Mouse (Mus musculus) layer of hippocampus, postnatal 14 days (tissue): ENCODE data around the gene Gm8764. TPM values are rescaled to one million over a fixed set of nuclear protein-coding genes. Genes with fewer than 3 reads are reported as not detected.
"Not testable (repeated sequence)": the region's sequence is repeated elsewhere in the genome, so short reads cannot be mapped to it uniquely, and the experiment has no call there.

Experiments
- DNase-seq, 2 experiments: peaks; one replicate each; pipeline ENCODE4 v3.0.0; 2021 to 2022; ENCODE audit warnings: low spot score in 2 of 2, mixed read lengths in 1 of 2
- long read RNA-seq, 2 experiments: library from polyadenylated mRNA; stranded (forward); transcript quantifications; one replicate each; pipeline ENCODE4 v2.0.0; 2021
- total RNA-seq, 2 experiments: library from RNA; stranded (reverse); gene quantifications; 2 replicates each; pipeline ENCODE4 v1.2.3; 2021

Gm8764 gene
- not detected for total RNA-seq
- long read RNA-seq, experiment 1, result 0 reads
- long read RNA-seq, experiment 2, result 0 reads

DNA sequence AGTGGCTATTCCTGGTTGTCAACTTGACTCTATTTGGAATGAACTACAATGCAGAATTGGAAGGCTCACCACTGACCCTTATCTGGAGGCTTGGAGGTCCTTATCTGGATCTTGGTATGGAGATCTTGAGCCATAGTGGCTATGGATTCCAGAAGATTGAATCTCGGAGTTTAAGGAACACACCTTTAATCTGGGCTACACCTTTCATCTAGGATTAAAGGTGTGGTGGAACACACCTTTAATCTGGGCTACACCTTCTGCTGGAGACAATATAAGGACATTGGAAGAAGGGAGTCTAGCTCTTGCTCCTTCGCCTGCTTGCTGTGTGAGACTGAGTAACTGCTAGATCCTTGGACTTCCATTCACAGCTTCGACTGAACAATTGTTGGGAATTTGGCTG, at the start of gene Gm8764:
Gene Gm8764, plus strand, starts transcription at position 301 of the 400 bp plus-strand sequence.
- not testable (repeated sequence) for DNase-seq

- DNase-seq, result no peak
Measured at GRCm38 (mm10) chr10:104110044-104110443, 49.8 kb upstream of the Gm8764 start.

GRCm38 (mm10) chr10:104118312-104118711, 41.5 kb upstream of the Gm8764 start:
- no peak for DNase-seq

- DNase-seq, result not testable (repeated sequence)
Measured at GRCm38 (mm10) chr10:104142687-104143086, 17.1 kb upstream of the Gm8764 start, which contains the start of gene Gm21293. Gm21293 (plus strand) TSS chr10:104142987.

DNA sequence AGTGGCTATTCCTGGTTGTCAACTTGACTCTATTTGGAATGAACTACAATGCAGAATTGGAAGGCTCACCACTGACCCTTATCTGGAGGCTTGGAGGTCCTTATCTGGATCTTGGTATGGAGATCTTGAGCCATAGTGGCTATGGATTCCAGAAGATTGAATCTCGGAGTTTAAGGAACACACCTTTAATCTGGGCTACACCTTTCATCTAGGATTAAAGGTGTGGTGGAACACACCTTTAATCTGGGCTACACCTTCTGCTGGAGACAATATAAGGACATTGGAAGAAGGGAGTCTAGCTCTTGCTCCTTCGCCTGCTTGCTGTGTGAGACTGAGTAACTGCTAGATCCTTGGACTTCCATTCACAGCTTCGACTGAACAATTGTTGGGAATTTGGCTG, 8.6 kb upstream of the Gm8764 start, which contains the start of gene Gm6763:
Gene Gm6763, plus strand, starts transcription at position 301 of the 400 bp plus-strand sequence.
- not testable (repeated sequence) for DNase-seq

DNA sequence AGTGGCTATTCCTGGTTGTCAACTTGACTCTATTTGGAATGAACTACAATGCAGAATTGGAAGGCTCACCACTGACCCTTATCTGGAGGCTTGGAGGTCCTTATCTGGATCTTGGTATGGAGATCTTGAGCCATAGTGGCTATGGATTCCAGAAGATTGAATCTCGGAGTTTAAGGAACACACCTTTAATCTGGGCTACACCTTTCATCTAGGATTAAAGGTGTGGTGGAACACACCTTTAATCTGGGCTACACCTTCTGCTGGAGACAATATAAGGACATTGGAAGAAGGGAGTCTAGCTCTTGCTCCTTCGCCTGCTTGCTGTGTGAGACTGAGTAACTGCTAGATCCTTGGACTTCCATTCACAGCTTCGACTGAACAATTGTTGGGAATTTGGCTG, 8.4 kb downstream of the Gm8764 start, which contains the start of gene Gm21304:
Gene Gm21304, plus strand, starts transcription at position 301 of the 400 bp plus-strand sequence.
- not testable (repeated sequence) for DNase-seq

DNA sequence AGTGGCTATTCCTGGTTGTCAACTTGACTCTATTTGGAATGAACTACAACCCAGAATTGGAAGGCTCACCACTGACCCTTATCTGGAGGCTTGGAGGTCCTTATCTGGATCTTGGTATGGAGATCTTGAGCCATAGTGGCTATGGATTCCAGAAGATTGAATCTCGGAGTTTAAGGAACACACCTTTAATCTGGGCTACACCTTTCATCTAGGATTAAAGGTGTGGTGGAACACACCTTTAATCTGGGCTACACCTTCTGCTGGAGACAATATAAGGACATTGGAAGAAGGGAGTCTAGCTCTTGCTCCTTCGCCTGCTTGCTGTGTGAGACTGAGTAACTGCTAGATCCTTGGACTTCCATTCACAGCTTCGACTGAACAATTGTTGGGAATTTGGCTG, 16.9 kb downstream of the Gm8764 start, which contains the start of gene Gm21312:
Gene Gm21312, plus strand, starts transcription at position 301 of the 400 bp plus-strand sequence.
- DNase-seq, result not testable (repeated sequence)

DNA sequence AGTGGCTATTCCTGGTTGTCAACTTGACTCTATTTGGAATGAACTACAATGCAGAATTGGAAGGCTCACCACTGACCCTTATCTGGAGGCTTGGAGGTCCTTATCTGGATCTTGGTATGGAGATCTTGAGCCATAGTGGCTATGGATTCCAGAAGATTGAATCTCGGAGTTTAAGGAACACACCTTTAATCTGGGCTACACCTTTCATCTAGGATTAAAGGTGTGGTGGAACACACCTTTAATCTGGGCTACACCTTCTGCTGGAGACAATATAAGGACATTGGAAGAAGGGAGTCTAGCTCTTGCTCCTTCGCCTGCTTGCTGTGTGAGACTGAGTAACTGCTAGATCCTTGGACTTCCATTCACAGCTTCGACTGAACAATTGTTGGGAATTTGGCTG, 25.4 kb downstream of the Gm8764 start, which contains the start of gene Gm20765:
Gene Gm20765, plus strand, starts transcription at position 301 of the 400 bp plus-strand sequence.
- DNase-seq, result not testable (repeated sequence)

- DNase-seq, result not testable (repeated sequence)
Measured at GRCm38 (mm10) chr10:104193742-104194141, 33.9 kb downstream of the Gm8764 start, which contains the start of gene Gm4340. Gm4340 (plus strand) TSS chr10:104194042.

- DNase-seq, result no peak
Measured at GRCm38 (mm10) chr10:104209655-104210054, 49.8 kb downstream of the Gm8764 start.

DNA sequence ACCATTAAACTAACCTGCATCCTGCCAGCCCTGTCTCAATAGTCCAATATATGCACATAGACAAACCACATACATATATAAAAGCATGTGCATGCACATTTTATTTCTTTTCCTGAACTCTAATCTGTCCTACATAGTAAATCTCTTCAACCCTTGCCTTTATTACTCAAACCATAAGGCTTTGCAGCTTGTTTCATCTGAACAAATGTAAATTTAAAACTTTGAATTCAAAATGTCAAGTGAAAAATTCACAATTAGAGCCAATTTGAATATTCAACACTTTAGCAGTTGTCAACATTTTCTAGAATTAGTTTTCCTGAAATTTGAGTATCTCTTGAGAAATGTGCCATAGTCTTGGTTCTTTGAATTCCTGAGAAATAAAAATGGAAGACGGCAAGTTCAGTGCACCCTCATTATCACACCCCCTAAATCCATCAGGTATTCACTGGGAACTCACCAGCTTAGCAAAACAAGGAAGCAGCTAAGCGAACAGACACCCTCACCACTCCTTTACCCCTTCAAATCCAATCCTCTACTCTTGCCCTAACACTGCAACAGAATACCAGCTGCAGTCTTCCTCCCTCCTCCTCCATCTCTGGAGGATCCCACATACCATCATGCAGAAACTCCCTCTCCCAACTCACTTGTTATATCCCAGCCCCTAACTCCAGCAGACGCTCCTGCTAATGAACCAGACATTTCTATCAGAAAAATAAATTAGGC, 50.6 kb downstream of the Gm8764 start:
- DNase-seq, result peak in 1 of 2 experiments; percentile 1

Other genes starting within 250 kb of the Gm8764 start
- gene Gm21293, start 17.0 kb upstream of the Gm8764 start, total RNA-seq, result not detected
- not detected for gene Gm6763, start 8.5 kb upstream of the Gm8764 start, total RNA-seq
- gene Gm21304, start 8.5 kb downstream of the Gm8764 start, total RNA-seq, result not detected
- not detected for gene Gm21312, start 17.0 kb downstream of the Gm8764 start, total RNA-seq
- gene Gm20765, start 25.5 kb downstream of the Gm8764 start, total RNA-seq, result not detected
- not detected for gene Gm4340, start 34.0 kb downstream of the Gm8764 start, total RNA-seq